Mouse (Mus musculus) left cerebral cortex, postnatal 4 days (tissue): ENCODE measurements at regions not wholly inside any gene's neighbourhood (a gene's known extent, or its start where the extent isn't known, plus 50 kb on each side); places are given as distances from the start of the nearest gene placed in this dataset.

Source experiments
- DNase-seq: peaks from one replicate; pipeline ENCODE4 v3.0.0-alpha.2; 2022
- intact Hi-C: fragments of 180-260 bp; cut with DNase I; formaldehyde crosslinking; loops from one replicate; pipeline ENCODE4 v1.15.1; 2025

DNA sequence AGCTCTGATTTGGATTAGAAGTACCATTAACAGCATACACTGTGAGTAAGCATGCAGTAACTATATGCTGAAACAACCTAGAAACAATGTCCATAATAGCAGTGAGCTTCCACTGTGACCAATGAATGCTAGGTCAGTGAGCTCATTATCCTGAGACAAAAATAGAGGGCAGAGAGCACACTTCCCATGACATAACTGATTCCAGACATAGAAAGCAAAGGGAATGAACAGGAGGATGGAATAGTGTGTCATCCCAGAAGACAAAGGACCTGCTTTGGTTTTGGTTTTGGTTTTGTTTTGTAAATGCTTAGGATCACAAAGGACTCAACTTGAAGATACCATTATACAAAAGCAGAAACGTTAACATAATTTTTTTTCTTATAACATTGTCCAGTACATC, 150.8 kb upstream of the Nr3c2 start:
- no peak for DNase-seq
- intact Hi-C loops: no loop called here

DNA sequence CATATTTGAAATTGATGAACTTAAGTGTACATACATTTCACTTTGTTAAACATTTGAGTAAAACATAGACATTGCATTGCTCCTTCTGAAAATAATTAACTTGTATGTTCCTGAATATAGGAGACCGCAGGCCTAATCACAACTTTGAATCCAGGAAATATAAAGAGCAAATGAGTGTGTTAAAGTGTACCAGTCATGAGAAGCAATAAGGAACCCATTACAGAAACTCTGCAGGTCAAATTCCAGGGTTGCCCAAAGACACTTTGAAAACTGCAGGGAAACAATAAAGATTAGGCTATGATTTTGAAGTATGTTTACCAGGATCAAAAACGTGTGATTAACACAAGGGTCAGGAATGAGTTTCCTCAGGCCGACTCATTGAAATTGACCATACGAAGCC, 149.0 kb upstream of the Nr3c2 start:
- no peak for DNase-seq
- intact Hi-C loops: no loop called here

DNA sequence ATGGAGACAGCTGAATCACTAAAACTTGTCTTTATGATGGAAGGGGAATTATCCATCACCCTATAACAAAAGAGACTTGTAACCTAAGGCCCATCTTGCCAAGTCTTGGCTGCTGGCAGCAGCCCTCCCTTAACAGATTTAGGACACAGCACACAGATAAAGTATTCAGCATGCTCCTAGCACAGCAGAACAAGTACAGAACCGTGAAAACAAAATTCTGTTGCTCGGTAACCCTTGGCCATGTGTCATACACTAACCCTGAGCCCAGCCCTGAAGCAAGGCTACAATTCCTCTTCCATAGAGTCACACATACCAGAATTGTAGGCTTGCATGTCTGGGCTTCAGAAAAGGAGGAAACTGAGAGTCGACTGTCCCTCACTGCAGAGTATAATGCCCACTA, 145.1 kb upstream of the Nr3c2 start:
- intact Hi-C loops: no loop called here

DNA sequence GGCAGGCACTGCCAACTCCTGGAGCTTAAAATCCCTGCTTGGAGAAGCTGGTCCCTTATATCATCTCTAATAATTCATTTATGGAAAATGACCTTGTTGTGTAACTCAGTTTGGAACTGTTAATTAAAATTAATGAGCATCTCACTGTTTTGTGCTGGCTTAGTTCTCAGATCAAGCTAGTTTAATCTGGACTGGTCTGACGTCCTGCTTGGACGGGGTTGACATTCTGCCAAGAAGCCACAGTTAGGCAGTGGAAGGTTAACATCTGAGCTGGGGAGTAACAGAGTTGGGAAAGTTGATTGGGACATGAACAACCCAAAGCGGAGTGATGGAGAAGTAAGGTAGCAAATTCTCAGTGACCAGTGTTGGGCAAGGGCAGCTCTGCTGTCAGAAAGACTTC, 135.0 kb upstream of the Nr3c2 start:
- DNase-seq: no peak
- intact Hi-C loops: no loop called here

More for the DNA sequence above, 145.1 kb upstream of the Nr3c2 start:
- DNase-seq: peak; percentile 7

DNA sequence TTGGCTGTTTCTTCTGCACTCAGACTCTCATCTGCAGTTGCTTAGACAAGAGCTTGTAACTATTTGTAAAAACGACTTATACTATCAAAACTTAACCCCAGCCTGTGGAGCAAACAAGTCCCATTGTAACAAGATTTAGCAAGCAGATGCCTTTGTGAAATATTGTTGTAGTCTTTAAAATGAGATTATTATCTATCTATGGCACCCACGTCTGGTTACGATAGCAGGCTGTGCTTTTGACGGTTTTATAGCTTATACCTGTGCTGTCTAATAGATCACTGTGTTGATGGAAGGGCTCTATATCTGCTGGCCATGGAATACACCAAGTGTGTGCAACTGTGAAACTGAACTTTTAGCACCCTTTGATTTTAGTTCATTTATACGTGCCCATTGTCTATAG, 130.9 kb upstream of the Nr3c2 start:
- no peak for DNase-seq
- intact Hi-C loops: no loop called here

DNA sequence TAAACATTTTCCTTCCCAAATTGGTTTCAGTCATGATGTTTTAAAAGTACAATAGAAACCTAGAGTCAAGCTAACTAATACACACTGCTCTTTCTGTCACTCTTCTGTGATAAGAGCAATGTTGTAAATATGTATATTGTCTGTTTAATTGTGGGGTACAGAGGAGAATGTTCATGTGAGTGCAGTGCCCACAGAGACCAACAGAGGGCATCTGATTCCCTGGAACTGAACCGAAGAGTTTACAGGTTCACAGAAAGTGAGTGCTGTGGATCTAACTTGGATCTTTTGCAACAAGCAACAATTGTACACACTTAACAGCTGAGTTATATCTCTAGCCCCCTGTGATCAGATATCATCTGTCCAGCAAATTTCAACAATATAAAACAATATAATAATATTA, 111.5 kb upstream of the Nr3c2 start:
- DNase-seq: no peak
- intact Hi-C loops: no loop called here

DNA sequence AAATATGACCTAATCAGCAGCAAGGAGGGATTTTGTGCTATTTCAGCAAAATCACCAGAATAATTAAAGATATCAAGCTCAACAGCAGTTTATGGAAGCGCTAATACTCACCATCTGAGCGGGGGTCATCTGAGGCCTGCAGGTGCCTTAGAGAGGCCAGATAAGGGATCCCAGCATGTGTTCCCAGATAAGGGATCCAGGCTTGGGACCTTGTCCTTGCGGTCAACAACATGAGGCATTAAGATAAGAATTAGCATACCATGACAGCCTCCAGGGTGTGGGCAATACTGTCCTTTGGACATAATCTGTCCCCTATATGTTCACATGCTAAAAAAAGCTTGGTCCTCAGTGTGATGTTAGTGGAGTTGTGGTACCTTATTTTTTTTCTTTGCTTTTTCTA, 105.4 kb upstream of the Nr3c2 start:
- DNase-seq: no peak

DNA sequence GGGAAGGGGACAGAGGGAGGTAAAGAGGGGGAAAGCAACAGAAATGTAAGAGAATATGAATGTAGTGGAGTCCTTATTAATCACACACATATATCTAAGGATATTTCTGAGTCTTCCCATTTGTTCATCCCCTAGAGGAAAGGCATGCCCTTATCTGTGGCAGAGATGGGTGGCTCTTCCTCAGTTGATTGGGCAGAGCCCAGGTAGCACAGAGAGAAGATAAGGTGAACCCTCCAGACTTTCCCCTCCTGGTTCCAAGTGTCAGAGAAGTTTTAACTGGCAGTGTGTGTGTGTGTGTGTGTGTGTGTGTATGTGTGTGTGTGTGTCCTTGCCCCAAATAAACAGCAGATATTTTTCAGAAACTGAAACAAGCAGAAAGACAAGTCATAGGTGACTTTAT, 99.2 kb upstream of the Nr3c2 start:
- intact Hi-C loops: no loop called here
- no peak for DNase-seq

More for the DNA sequence above, 105.4 kb upstream of the Nr3c2 start:
- intact Hi-C loops: no loop called here

DNA sequence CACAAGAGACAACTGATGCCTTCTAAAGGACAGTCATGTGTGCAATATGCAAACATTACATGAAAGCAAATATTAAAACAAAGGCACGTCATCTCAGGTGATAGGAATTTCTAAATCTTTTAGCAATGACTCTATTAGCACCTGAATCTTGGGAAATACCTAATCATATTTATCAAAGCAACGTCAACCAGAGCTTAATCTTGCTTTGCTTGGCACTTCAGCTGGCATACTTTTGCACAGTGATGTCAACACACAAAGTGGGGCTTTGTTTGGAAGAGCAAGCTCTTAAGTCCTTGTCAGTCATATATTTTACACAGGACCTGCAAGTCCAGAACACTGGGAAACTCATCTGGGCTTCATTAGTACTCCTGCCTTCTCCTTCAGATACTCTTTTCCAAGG, 75.8 kb upstream of the Nr3c2 start:
- intact Hi-C loops: no loop called here
- no peak for DNase-seq
